Mouse (Mus musculus) liver, adult 2 months (tissue): ENCODE results near the gene Peli1.

Experiments used
- CTCF ChIP-seq: fragments of 200-500 bp; IDR thresholded peaks from 2 replicates; pipeline ENCODE4 v1.5.1; 2011; ENCODE audit warnings: low read depth, low read length, control low read depth
- POLR2A ChIP-seq: fragments of 200-500 bp; IDR thresholded peaks from 2 replicates; pipeline ENCODE4 v1.6.1; 2011; ENCODE audit warnings: low read length, control low read depth; ENCODE audit not compliant: insufficient read depth; ENCODE audit errors: extremely low read depth

- TF ChIP-seq CTCF (no peak), POLR2A (no peak)
These were observed 12.1 kb downstream of the Peli1 start for GRCm38 (mm10) chr11:21103186-21103585.
